Mouse (Mus musculus): Measurements from ENCODE around the gene Fam170b. TPM values are rescaled to one million over a fixed set of nuclear protein-coding genes. Genes with fewer than 3 reads are reported as not detected.

The Fam170b gene
- not detected in 2 replicates for polyA plus RNA-seq (2012; rRNA removed)

DNA sequence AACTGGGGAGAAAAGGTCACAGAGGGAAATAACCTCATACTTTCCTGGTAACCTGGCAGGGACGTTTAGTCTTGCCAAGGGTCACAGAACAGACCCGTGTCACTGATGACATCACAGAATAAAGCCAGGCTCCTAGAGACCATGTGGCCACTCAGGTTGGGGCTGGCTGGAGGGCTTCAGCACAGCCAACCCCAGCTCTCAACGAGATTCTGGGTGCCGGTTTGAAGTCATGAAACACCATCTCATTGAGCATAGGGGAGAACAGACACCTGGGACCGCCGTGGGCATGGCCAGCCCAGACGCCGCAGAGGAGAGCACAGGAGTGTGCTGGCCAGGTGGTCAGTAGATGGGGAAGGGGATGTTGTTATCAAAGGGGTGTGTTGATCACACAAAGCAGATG lies at the start of gene Fam170b:
Gene Fam170b, plus strand, starts transcription at position 116 of the 400 bp plus-strand sequence.

DNA sequence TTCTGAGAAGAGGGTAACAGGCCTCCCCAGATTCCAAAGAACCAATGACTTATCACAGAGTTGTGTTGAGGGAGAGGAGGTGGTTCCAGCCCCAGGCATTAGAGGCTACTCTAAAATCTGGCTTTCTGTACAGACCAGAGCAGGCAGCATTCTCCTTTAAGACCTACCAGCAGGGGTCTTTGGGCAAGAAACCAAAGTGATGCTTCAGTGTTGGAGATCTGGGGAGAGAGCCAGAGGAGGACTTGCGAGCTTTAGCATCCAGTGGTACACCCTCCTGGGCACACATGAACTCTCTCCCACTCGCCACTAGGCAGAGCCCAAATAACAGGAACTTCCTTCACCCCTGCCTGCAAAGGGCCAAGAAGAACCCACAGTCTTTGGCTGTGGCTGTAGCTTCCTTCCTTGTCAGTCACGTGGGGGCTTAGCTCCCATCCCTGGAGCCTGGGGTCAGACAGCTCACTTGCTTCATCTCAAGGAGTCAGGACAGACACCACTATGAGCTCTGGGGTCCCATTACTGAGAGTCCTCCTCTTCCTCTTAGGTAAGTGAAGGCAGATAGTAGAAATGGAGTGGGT lies 48.1 kb upstream of the Fam170b start, which contains the start of gene Tmem273:
Gene Tmem273, plus strand, starts transcription at position 408 of the 575 bp plus-strand sequence.

DNA sequence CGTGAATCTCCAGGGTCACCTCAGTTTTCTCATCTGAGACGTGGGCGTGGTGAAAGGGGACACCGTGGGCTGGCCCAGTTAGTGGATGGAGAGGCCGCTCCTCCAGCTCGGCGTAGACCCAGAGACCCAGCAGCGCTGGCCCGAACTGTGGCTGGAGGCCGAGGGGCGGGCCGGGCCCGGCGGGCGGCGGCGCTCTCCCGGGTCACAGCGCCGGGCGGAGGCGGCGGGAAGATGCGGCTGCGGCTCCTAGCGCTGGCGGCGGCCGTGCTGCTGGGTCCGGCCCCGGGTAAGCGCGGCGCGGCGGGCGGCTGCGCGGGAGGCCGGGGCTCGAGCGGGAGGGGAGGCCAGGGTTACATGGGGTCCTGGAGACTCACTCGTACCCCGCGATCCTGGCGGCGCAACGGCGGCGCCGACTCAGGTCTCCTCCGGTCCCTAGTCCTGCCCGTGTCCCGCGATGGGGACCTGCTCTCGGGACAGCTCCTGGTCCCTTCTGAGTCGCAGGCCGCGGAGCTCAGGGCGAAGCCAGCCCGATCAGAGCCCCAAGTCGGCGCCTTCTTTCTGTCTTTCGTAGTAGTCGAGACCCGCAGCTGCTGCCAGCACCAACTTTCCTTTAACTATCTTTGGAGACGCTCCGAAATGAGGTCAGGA lies 23.0 kb downstream of the Fam170b start, which contains the start of gene Vstm4:
Gene Vstm4, plus strand, starts transcription at position 76 of the 648 bp plus-strand sequence.

Other genes with a start within 250 kb of the Fam170b start
- 0.06 TPM in 1 of 2 replicates, not detected in the other for gene Prrxl1, start 234.6 kb upstream of the Fam170b start, polyA plus RNA-seq (2012; rRNA removed)
- gene 3425401B19Rik, start 148.7 kb upstream of the Fam170b start, polyA plus RNA-seq (2012; rRNA removed): 0.08 and 0.13 TPM in 2 replicates
- gene Tmem273, start 48.0 kb upstream of the Fam170b start, polyA plus RNA-seq (2012; rRNA removed): 0.71 and 0.78 TPM in 2 replicates
- 2.6 TPM in 2 replicates for gene Vstm4, start 22.8 kb downstream of the Fam170b start, polyA plus RNA-seq (2012; rRNA removed)
- 0.12 and 0.27 TPM in 2 replicates for gene Lrrc18, start 157.4 kb downstream of the Fam170b start, polyA plus RNA-seq (2012; rRNA removed)